Comparison of ENCODE assay signal across 12 mouse cellular contexts in the genomic region with DNA sequence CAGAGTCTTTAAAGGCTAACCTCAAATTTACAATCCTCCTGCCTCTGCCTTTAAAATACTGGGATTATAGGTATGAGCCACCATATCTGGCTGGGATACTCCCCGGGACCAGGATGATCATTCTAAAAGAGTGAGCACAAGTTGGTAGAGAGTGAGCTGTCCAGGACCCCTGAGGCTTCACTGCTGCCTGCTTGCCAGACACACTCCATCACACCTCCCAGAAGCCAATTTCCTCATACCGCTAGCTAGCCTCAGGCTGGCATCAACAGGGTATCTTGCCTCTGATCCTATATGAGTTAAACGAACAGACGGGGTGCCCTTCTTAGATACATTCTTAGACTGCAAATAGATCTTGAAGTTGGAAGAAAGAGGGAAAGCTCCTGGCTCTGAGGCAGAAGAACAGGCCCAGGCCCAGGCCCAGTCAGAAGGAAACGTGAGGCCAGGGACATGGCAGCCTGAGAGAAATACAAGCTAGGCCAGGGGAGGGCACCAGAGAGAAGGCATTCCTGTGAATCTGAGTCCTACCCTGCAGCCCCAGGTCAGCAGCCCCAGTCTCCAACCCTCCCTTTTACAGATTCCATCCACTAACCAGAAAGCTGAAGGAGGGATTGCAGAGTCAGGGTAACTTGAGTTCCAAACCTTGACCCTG. TPM values are rescaled to one million over a fixed set of nuclear protein-coding genes. Genes with fewer than 3 reads are reported as not detected.
DNase-seq lines count a peak whose midpoint lies in the region; TF ChIP-seq lines count a peak whose summit lies in the region.
"Had no signal": no experiment of that assay in that cellular context is flagged by ENCODE, and none has a peak within 500 bp of the region (broad histone marks: within the 10 kb centered on the region; RNA-seq: fewer than 3 reads in every experiment).

No protein-coding gene starts in this region.

- no peak overlapping the region for H3K27ac ChIP-seq in cortical plate, adult 2 months (ENCODE audit: insufficient read depth, low read length)
- H3K27ac ChIP-seq: heart, embryonic 10.5 days; hindbrain, embryonic 10.5 days; liver, embryonic 12.5 days had no signal

- 0 out of 2 replicates have a peak, but pooled peaks have one; percentile 8 for TF ChIP-seq CTCF in cortical plate, adult 2 months (IDR thresholded peaks at IDR 0.05; ENCODE audit: extremely low read depth, insufficient read depth, low read length)

- peak; percentile 52 for DNase-seq in adrenal gland, postnatal 10 days
- DNase-seq in adrenal gland, adult 8-10 months: no peak
- peak; percentile 17 for DNase-seq in left cerebral cortex, postnatal 4 days
- no peak for DNase-seq in left cerebral cortex, postnatal 36 days (ENCODE audit: low spot score in 2 of 2)
- peak; percentile 21 for DNase-seq in adrenal gland, postnatal 25 days
- DNase-seq in spleen, postnatal 14 days (ENCODE audit: low spot score in 2 of 2): no peak
- no peak for DNase-seq in heart, adult 9 months (ENCODE audit: low spot score in 2 of 2)

- TF ChIP-seq POLR2A in cortical plate, adult 2 months (IDR thresholded peaks at IDR 0.05; ENCODE audit: extremely low read depth, insufficient read depth, low read length): no peak

- no peaks in the 10 kb centered on the region for H3K4me1 ChIP-seq in cortical plate, adult 2 months (ENCODE audit: control insufficient read depth, insufficient read depth, low read length)
- H3K4me1 ChIP-seq: hindbrain, embryonic 10.5 days had no signal

- intact Hi-C loops in left cerebral cortex, postnatal 4 days (cut with DNase I): no loop called here
- intact Hi-C loops in left cerebral cortex, postnatal 36 days (cut with DNase I): no loop called here

- H3K4me3 ChIP-seq in cortical plate, adult 2 months (ENCODE audit: insufficient read depth, low read length): no peak overlapping the region
- H3K4me3 ChIP-seq: heart, embryonic 10.5 days; hindbrain, embryonic 10.5 days; liver, embryonic 12.5 days; myocyte had no signal

RNA-seq across cellular contexts. Expression of gene Acsbg1, which starts 31.9 kb away (rescaled TPM):
- 100 to 1,000 TPM in 1 of 2 experiments, 10 to 100 TPM in 1; 85.7 to 119 TPM for total RNA-seq in adrenal gland, postnatal 10 days (2021)
- total RNA-seq in adrenal gland, adult 8-10 months (2022): 100 to 1,000 TPM; 259 to 564 (median 438) TPM
- total RNA-seq in left cerebral cortex, postnatal 4 days (2021): 10 to 100 TPM; 37.5 to 43.1 TPM
- 100 to 1,000 TPM; 121 to 139 TPM for total RNA-seq in left cerebral cortex, postnatal 36 days (2021)
- 86.2 and 108 TPM in 2 replicates for total RNA-seq in adrenal gland, postnatal 25 days (2021)
- 188 and 193 TPM in 2 replicates for polyA plus RNA-seq in cortical plate, adult 2 months (2012; rRNA removed)

RNA-seq across cellular contexts. Expression of gene Idh3a, which starts 43.6 kb away (rescaled TPM):
- total RNA-seq in adrenal gland, postnatal 10 days (2021): 100 to 1,000 TPM; 806 to 826 TPM
- 100 to 1,000 TPM; 109 to 216 (median 186) TPM for total RNA-seq in adrenal gland, adult 8-10 months (2022)
- 100 to 1,000 TPM; 134 to 138 TPM for total RNA-seq in left cerebral cortex, postnatal 4 days (2021)
- 100 to 1,000 TPM; 181 to 197 TPM for total RNA-seq in left cerebral cortex, postnatal 36 days (2021)
- 223 and 260 TPM in 2 replicates for total RNA-seq in adrenal gland, postnatal 25 days (2021)
- polyA plus RNA-seq in cortical plate, adult 2 months (2012; rRNA removed): 179 and 184 TPM in 2 replicates

Comparison
In these comparisons a context has a peak if more than half of its experiments do, and no peak if none do; other contexts are left out.
1. DNase-seq: peak in adrenal gland, postnatal 10 days (single experiment), left cerebral cortex, postnatal 4 days (single experiment) and adrenal gland, postnatal 25 days (single experiment); none in adrenal gland, adult 8-10 months (single experiment), left cerebral cortex, postnatal 36 days (0 of 2), spleen, postnatal 14 days (0 of 2) and heart, adult 9 months (0 of 2).